In the genomic region with DNA sequence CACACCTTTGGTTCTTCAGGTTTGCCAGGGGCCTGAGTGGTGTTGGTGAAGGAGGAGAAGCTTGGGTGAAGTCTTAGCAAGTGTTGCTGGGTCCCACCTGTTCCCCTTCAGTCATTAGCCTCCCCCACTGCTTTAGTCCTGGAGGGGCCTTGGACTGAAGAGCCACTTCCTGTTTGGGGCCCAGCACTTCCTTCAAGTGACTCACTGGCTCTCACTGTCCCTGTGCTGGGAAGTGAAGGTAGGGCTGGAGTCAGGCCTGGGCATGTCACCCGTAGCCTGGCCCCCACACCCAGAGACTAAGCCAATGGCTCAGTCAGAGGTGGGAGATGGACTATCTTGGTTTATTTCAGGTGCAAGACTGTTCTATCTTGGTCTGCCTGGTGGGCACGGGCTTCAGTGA, we compare ENCODE assay signal across 19 mouse cellular contexts. TPM values are rescaled to one million over a fixed set of nuclear protein-coding genes. Genes with fewer than 3 reads are reported as not detected.
DNase-seq lines count a peak whose midpoint lies in the region; ATAC-seq and TF ChIP-seq lines count a peak whose summit lies in the region.
"Had no signal": no experiment of that assay in that cellular context is flagged by ENCODE, and none has a peak within 500 bp of the region (broad histone marks: within the 10 kb centered on the region; RNA-seq: fewer than 3 reads in every experiment).

No protein-coding gene starts in this region.

- TF ChIP-seq CTCF in intestine, postnatal 0 days (IDR thresholded peaks at IDR 0.05; ENCODE audit: low read depth), result no peak

- H3K4me1 ChIP-seq in intestine, embryonic 16.5 days (ENCODE audit: control insufficient read depth, insufficient read depth, low read length), result peaks cover 33% of the 10 kb centered on the region
- H3K4me1 ChIP-seq in intestine, postnatal 0 days (replicated peaks; ENCODE audit: control insufficient read depth, insufficient read depth, low read length), result peaks cover 13% of the 10 kb centered on the region

- 74% methylated on average over 2 of the region's 2 CpGs for WGBS in intestine, embryonic 16.5 days
- WGBS in intestine, postnatal 0 days, result 68% methylated on average over 2 of the region's 2 CpGs

- H3K36me3 ChIP-seq in intestine, embryonic 16.5 days (ENCODE audit: control insufficient read depth, insufficient read depth, low read length), result peaks cover 4% of the 10 kb centered on the region; the same call in 1 of the 2 replicates
- H3K36me3 ChIP-seq in intestine, postnatal 0 days (ENCODE audit: control insufficient read depth, insufficient read depth), result 0 out of 2 replicates have a peak, but pooled peaks cover 13% of the 10 kb centered on the region

- H3K27me3 ChIP-seq in intestine, embryonic 16.5 days (replicated peaks; ENCODE audit: control insufficient read depth, insufficient read depth, low read length), result no peaks in the 10 kb centered on the region
- no peaks in the 10 kb centered on the region for H3K27me3 ChIP-seq in intestine, postnatal 0 days (replicated peaks; ENCODE audit: control insufficient read depth, insufficient read depth, low read length)
- H3K27me3 ChIP-seq: midbrain, embryonic 13.5 days had no signal

- peak; percentile 17 to 31 for DNase-seq in B cell, adult 2 months
- DNase-seq in adrenal gland, postnatal 4 days (ENCODE audit: low spot score in 2 of 2), result no peak
- DNase-seq in cerebellum, adult 18-20 months, result no peak
- no peak for DNase-seq in cerebellum, adult 11 months
- DNase-seq: adrenal gland, adult 2 months; cerebellum, adult 2 months; gastrocnemius, postnatal 25 days; thymus, adult 2 months had no signal

- no peak overlapping the region for H3K4me3 ChIP-seq in intestine, embryonic 16.5 days (ENCODE audit: low read length)
- no peak overlapping the region for H3K4me3 ChIP-seq in intestine, postnatal 0 days (ENCODE audit: low read depth, low read length)
- H3K4me3 ChIP-seq: midbrain, embryonic 13.5 days had no signal

- peak overlapping the region; percentile 13; the same call in 1 of the 2 replicates for H3K27ac ChIP-seq in intestine, embryonic 16.5 days (ENCODE audit: low read length)
- no peak overlapping the region for H3K27ac ChIP-seq in intestine, postnatal 0 days (ENCODE audit: low read depth, low read length)
- H3K27ac ChIP-seq: kidney, postnatal 0 days; liver, embryonic 14.5 days; midbrain, embryonic 13.5 days had no signal

- H3K9ac ChIP-seq in intestine, embryonic 16.5 days (ENCODE audit: low read depth, low read length), result no peak overlapping the region
- H3K9ac ChIP-seq in intestine, postnatal 0 days (ENCODE audit: low read depth, low read length), result no peak overlapping the region
- H3K9ac ChIP-seq: liver, embryonic 14.5 days; midbrain, embryonic 13.5 days had no signal

- no peak overlapping the region for H3K4me2 ChIP-seq in intestine, embryonic 16.5 days (ENCODE audit: low read depth, low read length)
- no peak overlapping the region for H3K4me2 ChIP-seq in intestine, postnatal 0 days (replicated peaks; ENCODE audit: low read depth)
- H3K4me2 ChIP-seq: midbrain, embryonic 13.5 days had no signal

- H3K9me3 ChIP-seq in intestine, embryonic 16.5 days (ENCODE audit: control insufficient read depth, low read length), result no peaks in the 10 kb centered on the region
- H3K9me3 ChIP-seq in intestine, postnatal 0 days (ENCODE audit: control insufficient read depth), result no peaks in the 10 kb centered on the region
- H3K9me3 ChIP-seq: midbrain, embryonic 13.5 days had no signal

- no peak for ATAC-seq in intestine, embryonic 16.5 days
- ATAC-seq in intestine, postnatal 0 days, result no peak
- peak; percentile 52 for ATAC-seq in activated CD4-positive, CD25-positive, alpha-beta regulatory T cell, adult 4 months
- peak; percentile 88 for ATAC-seq in megakaryocyte, adult 5-6 weeks (ENCODE audit: poor library complexity, severe bottlenecking)
- ATAC-seq: forebrain, embryonic 14.5 days; midbrain, embryonic 13.5 days had no signal

RNA-seq across cellular contexts. Expression of gene Gdpd5, which starts 26.4 kb away (rescaled TPM):
- 17.1 and 17.5 TPM in 2 replicates for polyA plus RNA-seq in intestine, embryonic 16.5 days (2015; fragmentation: Nextera tagmentation; extraction: Ambion mirVana)
- polyA plus RNA-seq in intestine, postnatal 0 days (2015; fragmentation: Nextera tagmentation; extraction: Ambion mirVana), result 15.7 and 16.9 TPM in 2 replicates
- polyA plus RNA-seq in activated CD4-positive, CD25-positive, alpha-beta regulatory T cell, adult 4 months (2017; shearing (Covaris generic)), result 10 to 100 TPM in 1 of 2 experiments, 1 to 10 TPM in 1; 9.7 to 14.7 TPM
- 0.96 and 3.5 TPM in 2 replicates for total RNA-seq in megakaryocyte, adult 5-6 weeks (2015)
- total RNA-seq in megakaryocyte, adult 5-6 weeks (2017), result 0.70 and 1.0 TPM in 2 replicates
- 10 to 100 TPM; 18.4 to 23.4 TPM for total RNA-seq in adrenal gland, postnatal 4 days (2021)

RNA-seq across cellular contexts. Expression of gene Serpinh1, which starts 54.6 kb away (rescaled TPM):
- 903 and 983 TPM in 2 replicates for polyA plus RNA-seq in intestine, embryonic 16.5 days (2015; fragmentation: Nextera tagmentation; extraction: Ambion mirVana)
- polyA plus RNA-seq in intestine, postnatal 0 days (2015; fragmentation: Nextera tagmentation; extraction: Ambion mirVana), result 199 and 204 TPM in 2 replicates
- polyA plus RNA-seq in activated CD4-positive, CD25-positive, alpha-beta regulatory T cell, adult 4 months (2017; shearing (Covaris generic)), result not detected
- total RNA-seq in megakaryocyte, adult 5-6 weeks (2015), result 0.23 and 0.76 TPM in 2 replicates
- total RNA-seq in megakaryocyte, adult 5-6 weeks (2017), result 0.37 and 0.73 TPM in 2 replicates
- 100 to 1,000 TPM; 366 to 430 TPM for total RNA-seq in adrenal gland, postnatal 4 days (2021)
- total RNA-seq: MEL had no signal

RNA-seq across cellular contexts. Expression of gene Klhl35, which starts 58.2 kb away (rescaled TPM):
- polyA plus RNA-seq in intestine, embryonic 16.5 days (2015; fragmentation: Nextera tagmentation; extraction: Ambion mirVana), result 0.15 and 0.17 TPM in 2 replicates
- 0.76 and 1.1 TPM in 2 replicates for polyA plus RNA-seq in intestine, postnatal 0 days (2015; fragmentation: Nextera tagmentation; extraction: Ambion mirVana)
- not detected for polyA plus RNA-seq in activated CD4-positive, CD25-positive, alpha-beta regulatory T cell, adult 4 months (2017; shearing (Covaris generic))
- total RNA-seq in megakaryocyte, adult 5-6 weeks (2015), result 1.0 and 1.1 TPM in 2 replicates
- not detected in 2 replicates for total RNA-seq in megakaryocyte, adult 5-6 weeks (2017)
- total RNA-seq in adrenal gland, postnatal 4 days (2021), result 1 to 10 TPM; 2.1 to 3.6 TPM
- total RNA-seq: gastrocnemius, postnatal 25 days; heart, postnatal 25 days; MEL; neutrophil, adult 5-6 weeks had no signal

Comparison
In these comparisons a context has a peak if more than half of its experiments do, and no peak if none do; other contexts are left out.
1. ATAC-seq: peak in activated CD4-positive, CD25-positive, alpha-beta regulatory T cell, adult 4 months (single experiment) and megakaryocyte, adult 5-6 weeks (single experiment); none in intestine, embryonic 16.5 days (single experiment) and intestine, postnatal 0 days (single experiment).
2. DNase-seq: peak in B cell, adult 2 months (2 of 2); none in adrenal gland, postnatal 4 days (0 of 2), cerebellum, adult 18-20 months (0 of 2) and cerebellum, adult 11 months (single experiment).
3. RNA of gene Serpinh1, which starts 54.6 kb away (polyA plus RNA-seq): 903 to 983 TPM in intestine, embryonic 16.5 days and 199 to 204 TPM in intestine, postnatal 0 days; not detected in activated CD4-positive, CD25-positive, alpha-beta regulatory T cell, adult 4 months; every median in the first group is over 100 times any median in the second.